Mouse (Mus musculus) CH12.LX (cell line): ENCODE measurements around the gene Pafah1b3. TPM values are rescaled to one million over a fixed set of nuclear protein-coding genes. Genes with fewer than 3 reads are reported as not detected.
A peak's percentile ranks its signal among the peaks of the same experiment; 100 is the strongest.

Experiments
- DNase-seq: peaks from one replicate; pipeline ENCODE4 v3.0.0-alpha.2; 2013; ENCODE audit errors: extremely low read depth
- H3K27ac ChIP-seq: 2 replicates; pipeline ENCODE4 v1.5.1; 2012; ENCODE audit warnings: low read depth, mild to moderate bottlenecking, control low read depth, moderate library complexity; ENCODE audit not compliant: insufficient read depth
- H3K27me3 ChIP-seq: replicated peaks from 2 replicates; pipeline ENCODE3; 2012; ENCODE audit warnings: inconsistent platforms
- H3K36me3 ChIP-seq, 2 experiments: replicated peaks in 1 of 2; 2 replicates each; pipeline versions ENCODE3 to v1.6.1; 2012; ENCODE audit warnings: inconsistent platforms in 1 of 2, low read length in 1 of 2, mild to moderate bottlenecking in 1 of 2, mixed read lengths in 1 of 2, moderate library complexity in 1 of 2; ENCODE audit not compliant: control insufficient read depth in 1 of 2, insufficient read depth in 1 of 2
- H3K4me1 ChIP-seq, 2 experiments: 2 replicates each; pipeline ENCODE4 v1.6.1; 2012; ENCODE audit warnings: inconsistent platforms in 1 of 2, moderate library complexity in 1 of 2; ENCODE audit not compliant: insufficient read depth in 2 of 2, control insufficient read depth in 1 of 2
- H3K4me2 ChIP-seq: 2 replicates; pipeline ENCODE4 v1.6.1; 2012; ENCODE audit warnings: low read depth, mild to moderate bottlenecking, control low read depth; ENCODE audit not compliant: poor library complexity, insufficient read depth, severe bottlenecking
- H3K4me3 ChIP-seq, 3 experiments: fragments of 150-350 bp in 1 of 3; sonication (generic) in 1 of 3; replicated peaks in 1 of 3; 2 replicates each; pipeline versions ENCODE3 to v1.5.1; 2011 to 2012; ENCODE audit warnings: low read depth in 2 of 3, low read length in 2 of 3, mild to moderate bottlenecking in 2 of 3, moderate library complexity in 2 of 3, control low read depth in 1 of 3, improper control_type of control experiment in 1 of 3, inconsistent platforms in 1 of 3, mixed read lengths in 1 of 3; ENCODE audit not compliant: poor library complexity in 1 of 3
- H3K79me2 ChIP-seq: replicated peaks from 2 replicates; pipeline ENCODE4 v1.6.1; 2012; ENCODE audit warnings: mild to moderate bottlenecking, moderate library complexity; ENCODE audit not compliant: control insufficient read depth, poor library complexity, insufficient read depth, severe bottlenecking; ENCODE audit errors: extremely low read depth
- H3K9ac ChIP-seq: 2 replicates; pipeline ENCODE4 v1.6.1; 2012; ENCODE audit warnings: low read depth, mild to moderate bottlenecking, control low read depth, moderate library complexity; ENCODE audit not compliant: insufficient read depth
- H3K9me3 ChIP-seq: replicated peaks from 2 replicates; pipeline ENCODE3; 2012; ENCODE audit warnings: low read length, inconsistent platforms, mixed read lengths
- BHLHE40 ChIP-seq: IDR thresholded peaks from 2 replicates; pipeline ENCODE4 v1.6.1; 2011; ENCODE audit warnings: mild to moderate bottlenecking, low read depth, low read length, improper control_type of control experiment
- CHD2 ChIP-seq: IDR thresholded peaks from 2 replicates; pipeline ENCODE4 v1.6.1; 2011; ENCODE audit warnings: low read length, improper control_type of control experiment
- CTCF ChIP-seq, 2 experiments: IDR thresholded peaks in 1 of 2; conservative IDR thresholded peaks in 1 of 2; 2 replicates each; pipeline ENCODE4 v1.5.1; 2011 to 2012; ENCODE audit warnings: low read depth in 2 of 2, low read length in 2 of 2, improper control_type of control experiment in 1 of 2, inconsistent platforms in 1 of 2, mild to moderate bottlenecking in 1 of 2, moderate library complexity in 1 of 2
- E2F4 ChIP-seq: IDR thresholded peaks from 2 replicates; pipeline ENCODE4 v1.6.1; 2011; ENCODE audit warnings: low read depth, low read length, improper control_type of control experiment; ENCODE audit not compliant: insufficient replicate concordance
- EP300 ChIP-seq: IDR thresholded peaks from 2 replicates; pipeline ENCODE4 v1.6.1; 2011; ENCODE audit warnings: low read length, improper control_type of control experiment
- ETS1 ChIP-seq: conservative IDR thresholded peaks from 2 replicates; pipeline ENCODE4 v1.6.1; 2012; ENCODE audit warnings: low read depth, mild to moderate bottlenecking, inconsistent platforms, low read length, improper control_type of control experiment, moderate library complexity
- GABPA ChIP-seq: IDR thresholded peaks from 2 replicates; pipeline ENCODE4 v1.6.1; 2012; ENCODE audit warnings: low read depth, low read length, improper control_type of control experiment, inconsistent platforms; ENCODE audit not compliant: insufficient replicate concordance
- IRF4 ChIP-seq: IDR thresholded peaks from 2 replicates; pipeline ENCODE4 v1.6.1; 2014; ENCODE audit warnings: low read depth, mild to moderate bottlenecking, inconsistent platforms, low read length, improper control_type of control experiment
- KAT2A ChIP-seq: IDR thresholded peaks from 2 replicates; pipeline ENCODE4 v1.6.1; 2012; ENCODE audit warnings: low read length, improper control_type of control experiment, inconsistent platforms; ENCODE audit not compliant: insufficient replicate concordance
- MAFK ChIP-seq: IDR thresholded peaks from 2 replicates; pipeline ENCODE4 v1.6.1; 2011; ENCODE audit warnings: low read length, improper control_type of control experiment; ENCODE audit not compliant: insufficient replicate concordance
- MAZ ChIP-seq: IDR thresholded peaks from 2 replicates; pipeline ENCODE4 v1.6.1; 2012; ENCODE audit warnings: low read depth, mild to moderate bottlenecking, inconsistent platforms, low read length, improper control_type of control experiment, moderate library complexity
- MEF2A ChIP-seq: IDR thresholded peaks from 2 replicates; pipeline ENCODE4 v1.6.1; 2014; ENCODE audit warnings: low read depth, mild to moderate bottlenecking, inconsistent platforms, low read length, improper control_type of control experiment, borderline replicate concordance
- NRF1 ChIP-seq: IDR thresholded peaks from 2 replicates; pipeline ENCODE4 v1.6.1; 2014; ENCODE audit warnings: low read depth, mild to moderate bottlenecking, inconsistent platforms, low read length, improper control_type of control experiment, moderate library complexity
- PAX5 ChIP-seq: IDR thresholded peaks from 2 replicates; pipeline ENCODE4 v1.6.1; 2012; ENCODE audit warnings: low read length, inconsistent platforms, mixed read lengths
- RAD21 ChIP-seq: IDR thresholded peaks from 2 replicates; pipeline ENCODE4 v1.6.1; 2011; ENCODE audit warnings: low read depth, mild to moderate bottlenecking, low read length, improper control_type of control experiment, moderate library complexity
- RCOR1 ChIP-seq: conservative IDR thresholded peaks from 2 replicates; pipeline ENCODE4 v1.6.1; 2012; ENCODE audit warnings: low read depth, mild to moderate bottlenecking, inconsistent platforms, low read length, improper control_type of control experiment
- SIN3A ChIP-seq: IDR thresholded peaks from 2 replicates; pipeline ENCODE4 v1.6.1; 2012; ENCODE audit warnings: low read length, improper control_type of control experiment, inconsistent platforms
- TCF12 ChIP-seq: IDR thresholded peaks from 2 replicates; pipeline ENCODE4 v1.6.1; 2014; ENCODE audit warnings: low read depth, mild to moderate bottlenecking, inconsistent platforms, low read length, improper control_type of control experiment
- USF2 ChIP-seq: conservative IDR thresholded peaks from 2 replicates; pipeline ENCODE4 v1.6.1; 2011; ENCODE audit warnings: low read depth, low read length, improper control_type of control experiment
- ZKSCAN1 ChIP-seq: IDR thresholded peaks from 2 replicates; pipeline ENCODE4 v1.6.1; 2012; ENCODE audit warnings: low read depth, inconsistent platforms, low read length, improper control_type of control experiment, borderline replicate concordance
- ZMIZ1 ChIP-seq: IDR thresholded peaks from 2 replicates; pipeline ENCODE4 v1.6.1; 2012; ENCODE audit warnings: low read depth, mild to moderate bottlenecking, inconsistent platforms, low read length, improper control_type of control experiment
- ZNF384 ChIP-seq: IDR thresholded peaks from 2 replicates; pipeline ENCODE4 v1.6.1; 2012; ENCODE audit warnings: low read depth, low read length, improper control_type of control experiment, inconsistent platforms
- dilution Hi-C: fragments of 300-500 bp; cut with MboI; formaldehyde crosslinking; loops from 2 replicates; pipeline ENCODE4 v1.14.3; 2020; ENCODE audit warnings: low sequenced_read_pairs; ENCODE audit not compliant: extremely low pct_unique_long_range_greater_than_20kb, extremely low pct_ligation_motif_present
- in situ Hi-C: fragments of 300-500 bp; cut with MboI; formaldehyde crosslinking; loops from 3 replicates; pipeline ENCODE4 v1.14.3; 2019; ENCODE audit warnings: low sequenced_read_pairs, low pct_ligation_motif_present, low pct_unique_long_range_greater_than_20kb, mixed read lengths
- polyA plus RNA-seq: library from polyadenylated mRNA; unstranded; fragments of >175 nt; gene quantifications from 2 replicates; pipeline ENCODE4 v1.2.1, GENCODE M21; 2012; ENCODE audit warnings: low read depth; ENCODE audit not compliant: insufficient read length
- total RNA-seq, 2 experiments: library from RNA; depleted of rRNA; stranded (reverse); fragments of 300-350 nt in 1 of 2; fragments of >200 nt in 1 of 2; gene quantifications; 2 replicates each; pipeline ENCODE4 v1.2.3; 2012 to 2014

Pafah1b3 gene
- total and polyA plus RNA-seq, 3 experiments = 5.9 to 50.2 (median 17.6) TPM

DNA sequence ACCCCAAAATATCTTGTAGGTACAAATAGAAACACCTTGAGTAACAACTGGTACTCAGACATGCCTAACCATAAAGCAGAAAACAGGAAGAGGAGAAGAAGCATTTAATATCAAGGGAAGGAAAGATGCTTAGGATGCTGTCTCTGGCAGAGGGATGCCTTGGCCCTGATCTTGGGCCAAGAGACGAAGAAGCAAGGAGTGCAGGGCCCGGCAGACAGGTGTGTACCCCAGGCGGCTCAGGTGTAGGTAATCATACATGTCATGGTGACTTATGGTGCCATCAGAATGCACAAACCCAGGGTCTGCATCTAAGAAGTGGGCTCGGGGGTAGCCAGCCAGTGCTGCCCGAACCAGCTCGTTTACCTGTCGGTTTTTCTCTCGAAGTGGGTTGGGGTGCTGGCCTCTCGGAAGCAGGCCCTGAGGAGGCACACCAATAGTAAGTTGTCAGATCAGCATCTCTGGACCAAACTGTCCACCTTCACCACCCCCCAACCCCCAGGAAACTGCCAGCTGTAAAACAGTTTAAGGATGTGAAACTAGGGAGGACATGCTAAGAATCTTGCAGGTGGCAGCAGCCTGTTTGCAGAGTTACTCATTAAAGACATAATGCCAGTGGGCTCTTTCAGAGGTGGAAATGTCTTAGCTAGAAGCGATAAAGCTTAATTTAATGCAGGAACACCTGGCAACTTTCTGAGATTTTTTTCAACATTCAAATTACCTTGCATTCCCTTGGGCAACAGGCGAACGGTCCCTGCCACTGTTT lies 2.6 kb downstream of the Pafah1b3 start:
- TF ChIP-seq E2F4 = no peak
- peak; percentile 71; the same call in 1 of the 2 replicates for TF ChIP-seq MEF2A
- TF ChIP-seq NRF1 = no peak
- peak; percentile 80; the same call in 1 of the 2 replicates for TF ChIP-seq MAFK
- peak; percentile 99 for TF ChIP-seq TCF12
- TF ChIP-seq CHD2 = peak; percentile 50
- no peak for TF ChIP-seq GABPA
- peak; percentile 44; the same call in 1 of the 2 replicates for TF ChIP-seq BHLHE40
- no peak for TF ChIP-seq CTCF (conservative IDR thresholded peaks at IDR 0.05 in 1 of 2, IDR thresholded peaks at IDR 0.05 in 1 of 2; ENCODE audit: low read depth in 2 of 2, low read length in 2 of 2)
- no peak for TF ChIP-seq ZKSCAN1
- peak; percentile 98 for TF ChIP-seq IRF4
- peak; percentile 86 for TF ChIP-seq ETS1
- peak; percentile 97 for TF ChIP-seq EP300
- TF ChIP-seq MAZ = 0 out of 2 replicates have a peak, but pooled peaks have one; percentile 35
- peak; percentile 83 for TF ChIP-seq SIN3A
- peak; percentile 76 for TF ChIP-seq ZNF384
- TF ChIP-seq RCOR1 = peak; percentile 66; the same call in 1 of the 2 replicates
- Histone ChIP-seq H3K79me2 (no peaks in the 10 kb centered on the region), H3K9ac (no peak overlapping the region), H3K27ac (peak overlapping the region; percentile 17; the same call in 1 of the 2 replicates), H3K27me3 (no peaks in the 10 kb centered on the region), H3K4me2 (peak overlapping the region; percentile 9; the same call in 1 of the 2 replicates), H3K9me3 (no peaks in the 10 kb centered on the region), H3K4me1 (peaks cover 17 to 54% of the 10 kb centered on the region in 2 experiments), H3K4me3 (no peak overlapping the region), H3K36me3 (peaks cover 42 to 45% of the 10 kb centered on the region in 2 experiments)
- dilution Hi-C loops (no loop called here), in situ Hi-C loops (no loop called here)
- peak; percentile 67 for DNase-seq

DNA sequence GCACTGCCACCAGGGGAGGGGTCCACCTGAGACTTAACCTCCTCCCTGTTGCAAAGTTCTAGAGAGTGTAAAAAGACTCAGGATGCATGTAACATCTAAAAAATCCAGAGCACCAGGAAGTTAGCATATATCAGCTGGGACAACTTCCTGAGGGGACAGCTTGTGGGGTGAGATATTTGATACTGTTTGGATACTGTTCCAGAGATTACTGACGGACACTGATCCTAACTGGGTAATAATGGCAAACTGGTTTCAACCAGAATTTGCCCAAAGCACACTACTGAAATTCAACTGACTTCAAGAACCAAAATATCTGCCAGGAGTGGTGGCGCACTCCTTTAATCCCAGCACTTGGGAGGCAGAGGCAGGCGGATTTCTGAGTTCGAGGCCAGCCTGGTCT lies 3.3 kb downstream of the Pafah1b3 start:
- dilution Hi-C loops = no loop called here
- Histone ChIP-seq H3K9me3 (peaks cover 4% of the 10 kb centered on the region), H3K27me3 (no peaks in the 10 kb centered on the region), H3K9ac (no peak overlapping the region), H3K4me1 (peaks cover 17 to 54% of the 10 kb centered on the region in 2 experiments), H3K4me3 (no peak overlapping the region), H3K36me3 (peaks cover 49 to 51% of the 10 kb centered on the region in 2 experiments), H3K4me2 (no peak overlapping the region), H3K27ac (no peak overlapping the region), H3K79me2 (no peaks in the 10 kb centered on the region)
- TF ChIP-seq KAT2A (no peak), PAX5 (no peak), MEF2A (no peak), RAD21 (no peak), ZKSCAN1 (no peak), ETS1 (no peak), ZMIZ1 (no peak), RCOR1 (no peak), CHD2 (no peak), MAZ (no peak), USF2 (no peak), ZNF384 (no peak)
- in situ Hi-C loops = no loop called here
- DNase-seq = no peak
